Mouse (Mus musculus) bone marrow macrophage, adult 2 months (primary cell): ENCODE results near the gene Cacna2d3.

Experiments used
- CTCF ChIP-seq: IDR thresholded peaks from 2 replicates; pipeline ENCODE4 v1.5.1; 2012; ENCODE audit warnings: low read depth, mild to moderate bottlenecking, low read length, moderate library complexity
- POLR2A ChIP-seq: IDR thresholded peaks from 2 replicates; pipeline ENCODE4 v1.6.1; 2012; ENCODE audit warnings: mild to moderate bottlenecking, low read depth, low read length, borderline replicate concordance

GRCm38 (mm10) chr14:29027276-29027675 is 694.4 kb downstream of the Cacna2d3 start:
- TF ChIP-seq POLR2A (no peak), CTCF (no peak)
